Mouse (Mus musculus): ENCODE measurements around the gene Chil4.

Gene Chil4

DNA sequence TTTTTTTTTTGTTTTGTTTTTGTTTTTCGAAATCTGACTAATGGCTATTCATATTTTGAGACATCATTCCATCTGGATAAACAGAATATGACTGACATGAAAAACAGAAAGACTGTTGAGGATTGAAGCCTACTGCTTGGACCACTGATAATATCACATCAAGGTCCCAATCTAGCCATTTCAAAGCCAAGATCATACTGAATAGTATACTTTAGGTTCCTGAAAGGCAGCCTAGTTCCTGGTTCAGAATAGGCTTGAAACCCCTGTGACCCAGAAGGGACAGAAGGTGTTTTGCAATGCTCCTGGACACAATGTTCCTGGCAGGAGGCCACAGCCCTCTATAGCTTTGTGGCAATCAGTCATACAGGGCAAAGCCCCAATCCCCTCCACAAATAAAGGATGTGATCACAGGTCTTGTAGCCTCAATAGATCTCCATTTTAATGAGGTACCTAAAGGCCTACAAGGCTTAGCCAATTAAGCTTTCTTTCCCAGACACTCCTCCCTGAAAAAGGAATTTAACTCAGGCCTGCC lies 48.7 kb downstream of the Chil4 start:
- DNase-seq (ENCODE audit: low read depth, low spot score), result peak; percentile 18

DNA sequence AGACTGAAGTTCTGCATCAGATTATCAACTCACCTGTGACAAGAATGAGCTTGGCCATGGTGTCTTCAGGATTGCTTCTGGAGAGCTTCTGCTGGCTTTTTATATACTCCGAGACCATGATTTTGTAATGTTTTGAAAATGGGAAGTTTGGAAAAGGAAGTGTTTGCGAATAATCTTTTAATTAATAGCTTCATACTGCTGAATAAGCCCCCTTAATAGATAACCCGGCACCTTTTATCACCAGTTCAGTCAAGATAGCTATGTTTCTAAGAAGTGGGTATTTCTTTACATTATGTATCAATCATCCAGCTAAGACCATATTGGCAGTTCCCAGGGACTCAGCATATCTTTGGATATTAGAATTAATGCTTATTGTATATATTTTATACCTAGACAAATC lies 51.8 kb downstream of the Chil4 start, which contains the start of gene Chil3:
Chil3 (minus strand) TSS at position 101 of the 400 bp plus-strand sequence.
- no peak for DNase-seq (ENCODE audit: low read depth, low spot score)

DNA sequence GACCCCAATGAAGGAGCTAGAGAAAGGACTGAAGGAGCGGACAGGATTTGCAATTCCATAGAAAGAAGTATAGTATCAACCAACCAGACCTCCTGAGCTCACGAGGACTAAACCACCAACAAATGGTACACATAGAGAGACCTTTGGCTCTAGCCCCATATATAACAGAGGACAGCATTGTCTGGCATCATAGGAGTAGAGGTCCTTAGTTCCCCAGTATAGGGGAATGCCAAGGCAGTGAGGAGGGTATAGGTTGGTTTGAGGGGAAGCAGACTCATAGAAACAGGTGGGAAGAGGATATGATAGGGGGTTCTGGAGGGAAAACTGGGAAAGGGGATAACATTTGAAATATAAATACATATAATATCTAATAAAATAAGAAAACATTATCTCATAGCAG lies 64.9 kb downstream of the Chil4 start:
- DNase-seq (ENCODE audit: low read depth, low spot score), result no peak

Data from brain, adult 2 months (tissue).